Comparison of ENCODE assay signal across 18 mouse cellular contexts in genomic region chr19:17230013-17230412, GRCm38 (mm10).
DNase-seq lines count a peak whose midpoint lies in the region; ATAC-seq and TF ChIP-seq lines count a peak whose summit lies in the region.
"Had no signal": no experiment of that assay in that cellular context is flagged by ENCODE, and none has a peak within 500 bp of the region (broad histone marks: within the 10 kb centered on the region; RNA-seq: fewer than 3 reads in every experiment).

No protein-coding gene starts in this region.

- TF ChIP-seq POLR2A in liver, adult 2 months (IDR thresholded peaks at IDR 0.05; ENCODE audit: extremely low read depth, insufficient read depth, low read length), result no peak

- no peak for TF ChIP-seq EP300 in liver, postnatal 0 days (IDR thresholded peaks at IDR 0.05; ENCODE audit: low read depth)

- no peak overlapping the region for H3K4me2 ChIP-seq in liver, embryonic 12.5 days
- no peak overlapping the region for H3K4me2 ChIP-seq in liver, embryonic 15.5 days
- H3K4me2 ChIP-seq in liver, postnatal 0 days (ENCODE audit: low read depth, low read length), result no peak overlapping the region
- H3K4me2 ChIP-seq: embryonic facial prominence, embryonic 13.5 days; forebrain, embryonic 12.5 days; hindbrain, embryonic 15.5 days had no signal

- no peak overlapping the region for H3K4me3 ChIP-seq in heart, embryonic 10.5 days
- H3K4me3 ChIP-seq in liver, adult 2 months (ENCODE audit: insufficient read depth, low read depth, low read length), result no peak overlapping the region
- H3K4me3 ChIP-seq in liver, embryonic 12.5 days, result no peak overlapping the region
- no peak overlapping the region for H3K4me3 ChIP-seq in liver, embryonic 15.5 days (replicated peaks)
- no peak overlapping the region for H3K4me3 ChIP-seq in liver, postnatal 0 days (ENCODE audit: low read depth, low read length)
- H3K4me3 ChIP-seq: embryonic facial prominence, embryonic 13.5 days; forebrain, embryonic 12.5 days; hindbrain, embryonic 10.5 days; hindbrain, embryonic 15.5 days had no signal

- ATAC-seq in liver, embryonic 12.5 days, result no peak
- ATAC-seq in liver, embryonic 15.5 days (ENCODE audit: insufficient read depth), result peak; percentile 25; the same call in 1 of the 2 replicates
- peak; percentile 79 for ATAC-seq in liver, postnatal 0 days
- ATAC-seq: forebrain, embryonic 16.5 days; intestine, embryonic 16.5 days had no signal

- no peaks in the 10 kb centered on the region for H3K27me3 ChIP-seq in heart, embryonic 10.5 days (ENCODE audit: insufficient read depth, poor library complexity, severe bottlenecking)
- no peaks in the 10 kb centered on the region for H3K27me3 ChIP-seq in liver, adult 2 months (ENCODE audit: control insufficient read depth, insufficient read depth, low read length)
- no peaks in the 10 kb centered on the region for H3K27me3 ChIP-seq in liver, embryonic 12.5 days (replicated peaks)
- H3K27me3 ChIP-seq in liver, embryonic 15.5 days, result no peaks in the 10 kb centered on the region
- no peaks in the 10 kb centered on the region for H3K27me3 ChIP-seq in liver, postnatal 0 days (ENCODE audit: insufficient read depth, low read length)
- H3K27me3 ChIP-seq: embryonic facial prominence, embryonic 13.5 days; forebrain, embryonic 12.5 days; hindbrain, embryonic 15.5 days had no signal

- DNase-seq in heart, adult 8-10 months (ENCODE audit: low spot score), result peak; percentile 54
- no peak for DNase-seq in heart, embryonic 10.5 days (ENCODE audit: low spot score)
- DNase-seq in liver, adult 2 months (ENCODE audit: extremely low read depth, low read depth, low spot score), result peak; percentile 53
- DNase-seq in liver, postnatal 0 days, result no peak
- DNase-seq: adrenal gland, adult 2 months; adrenal gland, postnatal 25 days; cerebellum, adult 18-20 months; cerebellum, adult 9-11 months; cerebellum, postnatal 36 days; gastrocnemius, postnatal 10 days had no signal

- no peak overlapping the region for H3K9ac ChIP-seq in liver, adult 2 months (ENCODE audit: low read depth, low read length)
- H3K9ac ChIP-seq in liver, embryonic 12.5 days, result no peak overlapping the region
- no peak overlapping the region for H3K9ac ChIP-seq in liver, embryonic 15.5 days
- no peak overlapping the region for H3K9ac ChIP-seq in liver, postnatal 0 days (replicated peaks)
- H3K9ac ChIP-seq: embryonic facial prominence, embryonic 13.5 days; forebrain, embryonic 12.5 days; hindbrain, embryonic 15.5 days had no signal

- WGBS in heart, embryonic 10.5 days, result 50% methylated on average over 1 of the region's 1 CpGs
- 14% methylated on average over 1 of the region's 1 CpGs for WGBS in liver, adult 2 months
- 49% methylated on average over 1 of the region's 1 CpGs for WGBS in liver, embryonic 12.5 days (ENCODE audit: insufficient replicate concordance)
- 40% methylated on average over 1 of the region's 1 CpGs for WGBS in liver, embryonic 15.5 days (ENCODE audit: insufficient replicate concordance)
- 45% methylated on average over 1 of the region's 1 CpGs for WGBS in liver, postnatal 0 days (ENCODE audit: insufficient replicate concordance)

- no peaks in the 10 kb centered on the region for H3K36me3 ChIP-seq in heart, embryonic 10.5 days
- H3K36me3 ChIP-seq in liver, adult 2 months (ENCODE audit: control insufficient read depth, insufficient read depth, low read length), result no peaks in the 10 kb centered on the region
- H3K36me3 ChIP-seq in liver, embryonic 12.5 days, result no peaks in the 10 kb centered on the region
- H3K36me3 ChIP-seq in liver, embryonic 15.5 days (replicated peaks), result no peaks in the 10 kb centered on the region
- no peaks in the 10 kb centered on the region for H3K36me3 ChIP-seq in liver, postnatal 0 days (replicated peaks; ENCODE audit: insufficient read depth, low read length)
- H3K36me3 ChIP-seq: embryonic facial prominence, embryonic 13.5 days; forebrain, embryonic 12.5 days; hindbrain, embryonic 10.5 days; hindbrain, embryonic 15.5 days had no signal

- no peak for TF ChIP-seq CTCF in liver, adult 2 months (IDR thresholded peaks at IDR 0.05; ENCODE audit: low read depth, low read length)
- no peak for TF ChIP-seq CTCF in liver, postnatal 0 days (IDR thresholded peaks at IDR 0.05; ENCODE audit: low read depth)

- no peak overlapping the region for H3K27ac ChIP-seq in heart, embryonic 10.5 days
- no peak overlapping the region for H3K27ac ChIP-seq in liver, adult 2 months (replicated peaks; ENCODE audit: insufficient read depth, low read depth, low read length)
- no peak overlapping the region for H3K27ac ChIP-seq in liver, embryonic 12.5 days
- no peak overlapping the region for H3K27ac ChIP-seq in liver, embryonic 15.5 days (replicated peaks)
- no peak overlapping the region for H3K27ac ChIP-seq in liver, postnatal 0 days (ENCODE audit: low read depth)
- H3K27ac ChIP-seq: embryonic facial prominence, embryonic 13.5 days; forebrain, embryonic 12.5 days; hindbrain, embryonic 10.5 days; hindbrain, embryonic 15.5 days had no signal

- no peaks in the 10 kb centered on the region for H3K79me2 ChIP-seq in liver, adult 2 months (ENCODE audit: control insufficient read depth, insufficient read depth, low read length)

- H3K9me3 ChIP-seq in heart, embryonic 10.5 days, result 0 out of 2 replicates have a peak, but pooled peaks cover 3% of the 10 kb centered on the region
- no peaks in the 10 kb centered on the region for H3K9me3 ChIP-seq in liver, embryonic 12.5 days (replicated peaks)
- H3K9me3 ChIP-seq in liver, embryonic 15.5 days (replicated peaks), result no peaks in the 10 kb centered on the region
- no peaks in the 10 kb centered on the region for H3K9me3 ChIP-seq in liver, postnatal 0 days (ENCODE audit: low read length)
- H3K9me3 ChIP-seq: embryonic facial prominence, embryonic 13.5 days; forebrain, embryonic 12.5 days; hindbrain, embryonic 15.5 days had no signal

- H3K4me1 ChIP-seq in heart, embryonic 10.5 days, result no peaks in the 10 kb centered on the region
- no peaks in the 10 kb centered on the region for H3K4me1 ChIP-seq in liver, adult 2 months (ENCODE audit: control insufficient read depth, insufficient read depth, low read length)
- H3K4me1 ChIP-seq in liver, embryonic 12.5 days, result 0 out of 2 replicates have a peak, but pooled peaks cover 3% of the 10 kb centered on the region
- H3K4me1 ChIP-seq in liver, embryonic 15.5 days (replicated peaks), result no peaks in the 10 kb centered on the region
- no peaks in the 10 kb centered on the region for H3K4me1 ChIP-seq in liver, postnatal 0 days (ENCODE audit: insufficient read depth)
- H3K4me1 ChIP-seq: embryonic facial prominence, embryonic 13.5 days; forebrain, embryonic 12.5 days; hindbrain, embryonic 10.5 days; hindbrain, embryonic 15.5 days had no signal

Comparison
In these comparisons a context has a peak if more than half of its experiments do, and no peak if none do; other contexts are left out.
1. DNase-seq: peak in heart, adult 8-10 months (single experiment) and liver, adult 2 months (single experiment); none in heart, embryonic 10.5 days (single experiment) and liver, postnatal 0 days (single experiment).